Mouse (Mus musculus) cerebellum, adult 2 months (tissue): ENCODE results near the gene Slc39a11.
"Not testable (repeated sequence)": the region's sequence is repeated elsewhere in the genome, so short reads cannot be mapped to it uniquely, and the experiment has no call there.

Experiments used
- CTCF ChIP-seq: fragments of 200-500 bp; IDR thresholded peaks from 2 replicates; pipeline ENCODE4 v1.5.1; 2011; ENCODE audit warnings: low read depth, mild to moderate bottlenecking, control low read depth, low read length, moderate library complexity, borderline replicate concordance; ENCODE audit not compliant: insufficient read depth
- POLR2A ChIP-seq: fragments of 200-500 bp; IDR thresholded peaks from 2 replicates; pipeline ENCODE4 v1.6.1; 2011; ENCODE audit warnings: low read length, control low read depth, borderline replicate concordance; ENCODE audit not compliant: insufficient read depth

- TF ChIP-seq POLR2A, CTCF: not testable (repeated sequence)
Measured at GRCm38 (mm10) chr11:113567926-113568325, 82.0 kb downstream of the Slc39a11 start.
